Mouse (Mus musculus) hindbrain, postnatal 0 days (tissue): Measurements from ENCODE around the gene Zfp28. TPM values are rescaled to one million over a fixed set of nuclear protein-coding genes. Genes with fewer than 3 reads are reported as not detected.

Experiments used
- ATAC-seq: fragments of 200-750 bp; cut with Nextera tagmentation; 2 replicates; pipeline ENCODE4 v1.8.0; 2017; ENCODE audit warnings: mild to moderate bottlenecking, moderate TSS enrichment, moderate library complexity
- DNase-seq: peaks from one replicate; pipeline ENCODE4 v3.0.0-alpha.2; 2015; ENCODE audit warnings: low spot score
- H3K27ac ChIP-seq: fragments of 300-500 bp; sonication (generic); 2 replicates; pipeline ENCODE4 v1.5.1; 2014; ENCODE audit warnings: mild to moderate bottlenecking
- H3K27me3 ChIP-seq: fragments of 300-500 bp; sonication (generic); 2 replicates; pipeline ENCODE4 v1.6.1; 2014; ENCODE audit warnings: low read length, mixed read lengths; ENCODE audit not compliant: insufficient read depth
- H3K36me3 ChIP-seq: fragments of 300-500 bp; sonication (generic); 2 replicates; pipeline ENCODE4 v1.6.1; 2014; ENCODE audit warnings: low read length, mixed read lengths; ENCODE audit not compliant: insufficient read depth
- H3K4me1 ChIP-seq: fragments of 300-500 bp; sonication (generic); 2 replicates; pipeline ENCODE4 v1.6.1; 2014; ENCODE audit warnings: antibody characterized with exemption, low read length, mixed read lengths; ENCODE audit not compliant: insufficient read depth
- H3K4me2 ChIP-seq: fragments of 300-500 bp; sonication (generic); 2 replicates; pipeline ENCODE4 v1.6.1; 2014; ENCODE audit warnings: low read depth, mild to moderate bottlenecking, low read length, moderate library complexity, mixed read lengths
- H3K4me3 ChIP-seq: fragments of 300-500 bp; sonication (generic); 2 replicates; pipeline ENCODE4 v1.5.1; 2014; ENCODE audit warnings: low read length
- H3K9ac ChIP-seq: fragments of 300-500 bp; sonication (generic); replicated peaks from 2 replicates; pipeline ENCODE4 v1.6.1; 2014; ENCODE audit warnings: mild to moderate bottlenecking, low read length, moderate library complexity, mixed read lengths
- H3K9me3 ChIP-seq: fragments of 300-500 bp; sonication (generic); 2 replicates; pipeline ENCODE4 v1.6.1; 2016; ENCODE audit warnings: low read length, mixed read lengths
- CTCF ChIP-seq: IDR thresholded peaks from 2 replicates; pipeline ENCODE4 v1.5.1; 2016; ENCODE audit warnings: antibody characterized with exemption, control low read depth, low read depth
- WGBS: fragments of 180-500 bp; shearing (Covaris S2); extraction: QIAGEN DNeasy Blood & Tissue Kit; methylation state at CpG from one replicate; pipeline ENCODE4 v1.1.7; 2014; 5-methylcytosine and 5-hydroxymethylcytosine counted together
- polyA plus RNA-seq: library from polyadenylated mRNA; unstranded; fragments of >200 nt; fragmentation: Nextera tagmentation; extraction: Ambion mirVana; gene quantifications from 2 replicates; pipeline ENCODE4 v1.2.1, GENCODE M21; 2015
- total RNA-seq: library from RNA; depleted of rRNA; stranded (reverse); fragments of >200 nt; gene quantifications from 2 replicates; pipeline ENCODE4 v1.2.3, GENCODE M21; 2014; rRNA removed

Zfp28 gene
- total RNA-seq (6.2 and 11.2 TPM in 2 replicates), polyA plus RNA-seq (18.1 and 18.2 TPM in 2 replicates)

- H3K27ac ChIP-seq: peak within 1 kb of the TSS; percentile 49; the same call in 1 of the 2 replicates
- no peaks in the 10 kb centered on the region for H3K27me3 ChIP-seq
- peaks cover 11% of the 10 kb centered on the region for H3K4me1 ChIP-seq
- ATAC-seq (peak; percentile 97), DNase-seq (peak; percentile 98)
- H3K9me3 ChIP-seq: no peaks in the 10 kb centered on the region
- peak within 1 kb of the TSS; percentile 91 for H3K4me2 ChIP-seq
- peak; percentile 55; the same call in 1 of the 2 replicates for TF ChIP-seq CTCF
- peak within 1 kb of the TSS; percentile 78 for H3K9ac ChIP-seq
- under 1% methylated on average over 28 of the region's 28 CpGs for WGBS
- H3K4me3 ChIP-seq: peak within 1 kb of the TSS; percentile 69
- H3K36me3 ChIP-seq: peaks cover 15% of the 10 kb centered on the region; the same call in 1 of the 2 replicates
These were observed at the start of gene Zfp28 for GRCm38 (mm10) chr7:6383044-6383455. Gene Zfp28 (plus strand): TSS chr7:6383295.

GRCm38 (mm10) chr7:6339865-6340264 lies 43.2 kb upstream of the Zfp28 start:
- Histone ChIP-seq H3K9me3 (no peaks in the 10 kb centered on the region), H3K4me2 (no peak overlapping the region), H3K4me3 (no peak overlapping the region), H3K27ac (no peak overlapping the region), H3K4me1 (no peaks in the 10 kb centered on the region), H3K36me3 (no peaks in the 10 kb centered on the region), H3K9ac (no peak overlapping the region), H3K27me3 (no peaks in the 10 kb centered on the region)
- TF ChIP-seq CTCF: no peak
- WGBS: 88% methylated on average over 5 of the region's 5 CpGs
- DNase-seq: no peak
- ATAC-seq: no peak

- no peaks in the 10 kb centered on the region for H3K36me3 ChIP-seq
- H3K27ac ChIP-seq: peak within 1 kb of the TSS; percentile 88
- H3K4me3 ChIP-seq: peak within 1 kb of the TSS; percentile 57
- WGBS: 1% methylated on average over 26 of the region's 26 CpGs
- peak within 1 kb of the TSS; percentile 52 for H3K9ac ChIP-seq
- TF ChIP-seq CTCF: no peak
- DNase-seq (peak; percentile 93), ATAC-seq (peak; percentile 95)
- H3K4me2 ChIP-seq: peak within 1 kb of the TSS; percentile 58
- no peaks in the 10 kb centered on the region for H3K9me3 ChIP-seq
- H3K27me3 ChIP-seq: no peaks in the 10 kb centered on the region
- H3K4me1 ChIP-seq: no peaks in the 10 kb centered on the region
These were observed 39.5 kb upstream of the Zfp28 start, which contains the start of gene Gm3854 for GRCm38 (mm10) chr7:6343501-6344071. Gene Gm3854 (plus strand): TSS chr7:6343759.

GRCm38 (mm10) chr7:6344124-6344523 lies 39.0 kb upstream of the Zfp28 start:
- Histone ChIP-seq H3K4me3 (peak overlapping the region; percentile 57), H3K27ac (peak overlapping the region; percentile 88), H3K4me1 (no peaks in the 10 kb centered on the region), H3K4me2 (peak overlapping the region; percentile 58), H3K9me3 (no peaks in the 10 kb centered on the region), H3K36me3 (no peaks in the 10 kb centered on the region), H3K27me3 (no peaks in the 10 kb centered on the region), H3K9ac (peak overlapping the region; percentile 52)
- TF ChIP-seq CTCF: no peak
- no peak for DNase-seq
- WGBS: 32% methylated on average over 10 of the region's 10 CpGs
- peak; percentile 11; the same call in 1 of the 2 replicates for ATAC-seq

GRCm38 (mm10) chr7:6358121-6358520 lies 25.0 kb upstream of the Zfp28 start:
- no peaks in the 10 kb centered on the region for H3K9me3 ChIP-seq
- ATAC-seq (no peak), DNase-seq (no peak)
- TF ChIP-seq CTCF: no peak
- no peak overlapping the region for H3K4me2 ChIP-seq
- H3K36me3 ChIP-seq: peaks cover 12% of the 10 kb centered on the region; the same call in 1 of the 2 replicates
- no peak overlapping the region for H3K27ac ChIP-seq
- H3K4me1 ChIP-seq: no peaks in the 10 kb centered on the region
- no peak overlapping the region for H3K4me3 ChIP-seq
- WGBS: 66% methylated on average over 2 of the region's 2 CpGs
- H3K27me3 ChIP-seq: no peaks in the 10 kb centered on the region
- H3K9ac ChIP-seq: no peak overlapping the region

- H3K4me1 ChIP-seq: no peaks in the 10 kb centered on the region
- H3K27me3 ChIP-seq: no peaks in the 10 kb centered on the region
- peak; percentile 75 for TF ChIP-seq CTCF
- H3K27ac ChIP-seq: no peak overlapping the region
- ATAC-seq: no peak
- H3K9ac ChIP-seq: no peak overlapping the region
- no peaks in the 10 kb centered on the region for H3K9me3 ChIP-seq
- no peak overlapping the region for H3K4me2 ChIP-seq
- no peak overlapping the region for H3K4me3 ChIP-seq
- DNase-seq: peak; percentile 89
- H3K36me3 ChIP-seq: peaks cover 6% of the 10 kb centered on the region; the same call in 1 of the 2 replicates
- WGBS: 52% methylated on average over 10 of the region's 10 CpGs
These were observed 24.0 kb upstream of the Zfp28 start for GRCm38 (mm10) chr7:6358937-6359590.
